Mouse (Mus musculus): ENCODE data around the gene Chpt1. TPM values are rescaled to one million over a fixed set of nuclear protein-coding genes. Genes with fewer than 3 reads are reported as not detected.

Chpt1 gene
- polyA plus RNA-seq (2012; fragmentation: generic; extraction: Trizol), result 10 to 100 TPM in 1 of 2 experiments, 1 to 10 TPM in 1; 3.5 to 10.1 TPM

DNA sequence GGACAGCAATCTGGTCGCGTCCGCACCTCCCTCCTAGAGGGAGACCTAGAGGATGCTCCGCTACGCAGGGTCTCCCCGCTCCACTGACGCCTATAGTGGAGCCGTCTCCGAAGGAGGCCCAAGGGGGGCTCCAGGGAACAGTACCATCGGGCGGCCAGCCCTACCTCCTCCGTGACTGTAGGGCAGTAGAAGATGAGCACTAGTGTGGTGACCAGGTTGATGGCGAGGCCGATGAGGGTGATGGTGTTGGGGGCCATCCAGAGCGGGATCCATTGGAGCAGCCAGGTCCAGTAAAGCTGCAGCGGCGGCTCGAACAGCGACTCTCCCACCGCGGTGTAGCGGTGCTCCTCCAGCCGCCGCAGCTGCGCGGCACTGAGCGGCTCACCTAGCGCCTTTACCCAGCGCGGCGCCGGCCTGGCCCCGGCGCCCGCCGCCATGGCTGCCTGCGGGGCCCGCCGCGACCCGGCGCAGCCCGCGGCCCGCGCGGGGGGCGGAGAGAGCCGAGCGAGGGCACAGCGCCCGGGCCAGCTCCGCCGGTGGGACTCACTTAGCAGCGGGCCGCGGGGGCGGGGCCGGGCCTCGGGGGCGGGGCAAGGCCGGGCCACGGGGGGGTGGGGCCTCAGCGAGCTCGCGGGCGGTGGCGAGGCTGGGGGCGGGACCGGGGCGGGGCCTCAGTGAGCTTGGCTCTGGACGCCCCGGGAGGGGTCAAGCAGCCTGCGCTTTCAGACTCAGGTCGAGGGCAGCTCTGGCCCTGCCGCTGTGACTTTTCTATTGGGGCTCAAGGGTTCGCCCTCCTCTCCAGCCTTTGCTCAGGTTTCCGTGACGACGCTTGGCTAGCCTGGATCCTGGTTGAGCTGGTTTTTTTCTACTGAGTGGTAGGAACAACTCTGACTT, at the start of gene Chpt1:
Gene Chpt1, minus strand, starts transcription at position 653 of the 894 bp plus-strand sequence.

DNA sequence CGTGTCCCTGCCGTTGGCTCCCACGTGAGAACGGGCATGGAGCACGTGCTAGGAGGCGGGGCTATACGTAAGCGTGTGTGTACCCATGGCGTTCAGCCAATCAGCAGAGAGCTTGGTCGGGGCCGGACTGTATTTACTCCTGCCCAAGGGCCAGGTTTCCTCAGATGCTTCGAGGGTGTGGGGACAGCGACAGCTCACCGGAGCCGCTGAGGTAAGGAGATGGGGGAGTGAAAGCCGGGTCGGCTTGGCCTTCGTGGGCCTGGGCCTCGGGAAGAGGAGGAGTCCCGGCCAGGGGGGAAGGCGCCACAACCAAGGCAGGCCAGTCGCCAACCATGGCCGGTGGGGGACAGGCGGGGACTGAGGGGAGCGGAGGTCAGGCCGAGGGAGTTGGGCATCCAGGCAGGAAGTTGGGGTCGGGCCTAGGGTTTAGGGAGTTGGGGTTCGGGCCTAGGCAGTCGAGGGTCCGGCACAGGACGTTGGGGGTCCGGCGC, 44.3 kb downstream of the Chpt1 start, which contains the start of gene Sycp3:
Gene Sycp3, plus strand, starts transcription at position 68 of the 491 bp plus-strand sequence.

Other genes starting within 250 kb of the Chpt1 start
- 1 to 10 TPM in 1 of 2 experiments, under 1 TPM in 1; 0.35 to 5.0 TPM for gene Dram1, start 125.0 kb downstream of the Chpt1 start, polyA plus RNA-seq (2012; fragmentation: generic; extraction: Trizol)
- gene Gnptab, start 124.9 kb downstream of the Chpt1 start, polyA plus RNA-seq (2012; fragmentation: generic; extraction: Trizol), result 1 to 10 TPM; 1.5 to 8.8 TPM
- gene Sycp3, start 44.5 kb downstream of the Chpt1 start, polyA plus RNA-seq (2012; fragmentation: generic; extraction: Trizol), result not detected
- not detected for gene Mybpc1, start 101.1 kb upstream of the Chpt1 start, polyA plus RNA-seq (2012; fragmentation: generic; extraction: Trizol)
- not detected for gene Spic, start 180.9 kb upstream of the Chpt1 start, polyA plus RNA-seq (2012; fragmentation: generic; extraction: Trizol)
- 10 to 100 TPM in 1 of 2 experiments, 1 to 10 TPM in 1; 8.6 to 73.9 TPM for gene Arl1, start 226.8 kb upstream of the Chpt1 start, polyA plus RNA-seq (2012; fragmentation: generic; extraction: Trizol)

All from C3H10T1/2 (cell line).